Mouse (Mus musculus) ES-E14 (cell line): ENCODE results near the gene Cmtm6.
A peak's percentile ranks its signal among the peaks of the same experiment; 100 is the strongest.

Experiments
- HCFC1 ChIP-seq: IDR thresholded peaks from 2 replicates; pipeline ENCODE4 v1.6.1; 2012; ENCODE audit warnings: low read length, inconsistent platforms, borderline replicate concordance; ENCODE audit not compliant: insufficient read depth
- ZNF384 ChIP-seq: IDR thresholded peaks from 2 replicates; pipeline ENCODE4 v1.6.1; 2012; ENCODE audit warnings: low read depth, low read length, inconsistent platforms

DNA sequence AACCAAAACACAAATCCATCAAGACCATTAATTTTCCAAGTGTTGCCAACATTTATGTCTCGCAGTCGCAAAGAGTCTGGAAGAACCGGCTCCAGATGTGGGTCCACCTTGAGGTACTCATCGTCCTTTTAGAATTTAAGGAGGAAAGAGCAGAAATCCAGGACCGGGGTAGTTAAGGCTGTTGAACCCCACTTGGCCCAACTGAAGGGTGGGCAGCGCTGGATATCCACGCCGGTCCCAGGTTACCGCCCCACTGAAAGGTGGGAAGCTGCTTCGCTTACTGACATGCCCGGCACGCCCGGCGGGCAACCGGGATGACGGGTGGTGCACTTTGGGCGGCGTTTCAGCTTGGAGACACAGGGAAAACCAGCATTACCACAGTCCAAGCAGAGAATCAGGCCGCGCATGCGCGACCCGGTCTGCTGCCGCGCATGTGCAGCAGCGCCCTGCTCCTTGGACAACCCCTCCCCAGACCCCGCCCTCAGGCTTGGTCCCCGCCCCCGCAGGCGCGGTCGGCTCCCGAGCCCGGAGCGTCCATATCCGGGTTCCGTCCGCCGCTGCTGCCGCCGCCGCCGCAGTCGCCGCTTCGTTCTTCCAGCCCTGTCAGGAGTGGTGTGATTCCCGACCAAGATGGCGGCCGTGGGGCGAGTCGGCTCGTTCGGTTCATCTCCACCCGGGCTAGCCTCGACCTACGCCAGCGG is 42.5 kb upstream of the Cmtm6 start, which contains the start of gene Dync1li1:
- TF ChIP-seq HCFC1 (peak; percentile 51; the same call in 1 of the 2 replicates), ZNF384 (no peak)
